ENCODE assay signal across 20 mouse cellular contexts in genomic region chr2:125325125-125325855, GRCm38 (mm10).
DNase-seq lines count a peak whose midpoint lies in the region; ATAC-seq and TF ChIP-seq lines count a peak whose summit lies in the region.
"Had no signal": no experiment of that assay in that cellular context is flagged by ENCODE, and none has a peak within 500 bp of the region (broad histone marks: within the 10 kb centered on the region; RNA-seq: fewer than 3 reads in every experiment).

No protein-coding gene starts in this region.

- ATAC-seq in embryonic facial prominence, embryonic 11.5 days (replicated peaks; ENCODE audit: insufficient number of reproducible peaks, low FRiP score, low TSS enrichment, low read depth), result no peak
- ATAC-seq in inflammation-experienced regulatory T-cells, adult 6 months, result no peak
- ATAC-seq: forebrain, embryonic 15.5 days; midbrain, embryonic 16.5 days; Patski had no signal

- H3K9ac ChIP-seq in embryonic facial prominence, embryonic 11.5 days (replicated peaks; ENCODE audit: low read length), result no peak overlapping the region
- H3K9ac ChIP-seq: embryonic facial prominence, embryonic 12.5 days; forebrain, embryonic 15.5 days; stomach, embryonic 15.5 days had no signal

- H3K27ac ChIP-seq in kidney, adult 2 months (ENCODE audit: insufficient read depth, low read depth, low read length), result no peak overlapping the region
- H3K27ac ChIP-seq in embryonic facial prominence, embryonic 11.5 days (replicated peaks; ENCODE audit: low read depth, low read length), result peak overlapping the region; percentile 59; the same call in 1 of the 2 replicates
- H3K27ac ChIP-seq: embryonic facial prominence, embryonic 12.5 days; forebrain, embryonic 15.5 days; heart, adult 2 months; stomach, embryonic 15.5 days had no signal

- H3K4me2 ChIP-seq in embryonic facial prominence, embryonic 11.5 days (ENCODE audit: low read depth, low read length), result no peak overlapping the region
- H3K4me2 ChIP-seq: embryonic facial prominence, embryonic 12.5 days; forebrain, embryonic 15.5 days; liver, embryonic 11.5 days; stomach, embryonic 15.5 days had no signal

- no peaks in the 10 kb centered on the region for H3K4me1 ChIP-seq in kidney, adult 2 months (ENCODE audit: control insufficient read depth, insufficient read depth, low read length)
- H3K4me1 ChIP-seq in embryonic facial prominence, embryonic 11.5 days (ENCODE audit: control insufficient read depth, insufficient read depth, low read length), result no peaks in the 10 kb centered on the region
- H3K4me1 ChIP-seq: forebrain, embryonic 15.5 days; stomach, embryonic 15.5 days had no signal

- H3ac ChIP-seq in C2C12 (ENCODE audit: control insufficient read depth, insufficient read length, low read depth), result no peak overlapping the region

- TF ChIP-seq POLR2A in kidney, adult 2 months (IDR thresholded peaks at IDR 0.05; ENCODE audit: low read depth, low read length), result no peak

- no peaks in the 10 kb centered on the region for H3K79me3 ChIP-seq in C2C12 (ENCODE audit: low read depth)

- DNase-seq in kidney, adult 2 months, result peak; percentile 27
- DNase-seq in kidney, postnatal 10 days, result no peak
- DNase-seq in embryonic facial prominence, embryonic 11.5 days (ENCODE audit: low spot score), result no peak
- peak; percentile 38 to 58 for DNase-seq in gastrocnemius, postnatal 36 days
- DNase-seq in layer of hippocampus, postnatal 36 days, result no peak
- DNase-seq: cerebellum, adult 2 months; heart, adult 2 months; lung, adult 18-20 months; lung, postnatal 14 days; right cerebral cortex, postnatal 14 days; thymus, adult 18-20 months; thymus, postnatal 4 days had no signal

- no peak overlapping the region for H3K4me3 ChIP-seq in kidney, adult 2 months (ENCODE audit: insufficient read depth, low read depth, low read length)
- H3K4me3 ChIP-seq in C2C12 (ENCODE audit: insufficient read depth, poor library complexity, severe bottlenecking), result no peak overlapping the region
- no peak overlapping the region for H3K4me3 ChIP-seq in embryonic facial prominence, embryonic 11.5 days (ENCODE audit: low read depth, low read length)
- H3K4me3 ChIP-seq: embryonic facial prominence, embryonic 12.5 days; forebrain, embryonic 15.5 days; heart, adult 2 months; stomach, embryonic 15.5 days had no signal

- H3K9me3 ChIP-seq in embryonic facial prominence, embryonic 11.5 days (replicated peaks; ENCODE audit: control insufficient read depth, low read length), result no peaks in the 10 kb centered on the region
- H3K9me3 ChIP-seq: embryonic facial prominence, embryonic 12.5 days; forebrain, embryonic 15.5 days; stomach, embryonic 15.5 days had no signal

- intact Hi-C loops in gastrocnemius, postnatal 36 days (cut with DNase I), result no loop called here

- no peak for TF ChIP-seq CTCF in kidney, adult 2 months (conservative IDR thresholded peaks at IDR 0.05; ENCODE audit: insufficient read depth, insufficient read length, low read depth, low read length)
- TF ChIP-seq CTCF in C2C12 (IDR thresholded peaks at IDR 0.05; ENCODE audit: control insufficient read depth, insufficient read depth, insufficient read length), result no peak

- no peaks in the 10 kb centered on the region for H3K36me3 ChIP-seq in kidney, adult 2 months (ENCODE audit: control insufficient read depth, insufficient read depth, low read length)
- H3K36me3 ChIP-seq in C2C12 (ENCODE audit: control insufficient read depth, insufficient read depth), result peaks cover 66% of the 10 kb centered on the region
- no peaks in the 10 kb centered on the region for H3K36me3 ChIP-seq in embryonic facial prominence, embryonic 11.5 days (replicated peaks; ENCODE audit: control insufficient read depth, insufficient read depth, low read depth, low read length)
- H3K36me3 ChIP-seq: forebrain, embryonic 15.5 days had no signal

- H3K27me3 ChIP-seq in kidney, adult 2 months (replicated peaks; ENCODE audit: control insufficient read depth, insufficient read depth, low read length), result no peaks in the 10 kb centered on the region
- H3K27me3 ChIP-seq in C2C12 (ENCODE audit: control insufficient read depth, insufficient read depth, insufficient read length), result no peaks in the 10 kb centered on the region
- no peaks in the 10 kb centered on the region for H3K27me3 ChIP-seq in embryonic facial prominence, embryonic 11.5 days (ENCODE audit: control insufficient read depth, insufficient read depth, low read length)
- H3K27me3 ChIP-seq: embryonic facial prominence, embryonic 12.5 days; forebrain, embryonic 15.5 days; Patski; stomach, embryonic 15.5 days had no signal

- H3K79me2 ChIP-seq in C2C12 (ENCODE audit: control insufficient read depth, insufficient read depth), result no peaks in the 10 kb centered on the region

- WGBS in kidney, adult 2 months, result 66% methylated on average over 7 of the region's 7 CpGs
- WGBS in embryonic facial prominence, embryonic 11.5 days, result 68% methylated on average over 7 of the region's 7 CpGs

TF ChIP-seq in C2C12, 6 proteins besides CTCF, POLR2A, EP300 and RAD21:
- TF ChIP-seq CEBPB (IDR thresholded peaks at IDR 0.05; ENCODE audit: low read depth), result peak; percentile 65
- no peak for TF ChIP-seq MYOD1 (IDR thresholded peaks at IDR 0.05; ENCODE audit: control insufficient read depth, insufficient read length, low read depth)

Comparison
In these comparisons a context has a peak if more than half of its experiments do, and no peak if none do; other contexts are left out.
1. DNase-seq: peak in kidney, adult 2 months (single experiment) and gastrocnemius, postnatal 36 days (2 of 2); none in kidney, postnatal 10 days (single experiment), embryonic facial prominence, embryonic 11.5 days (single experiment) and layer of hippocampus, postnatal 36 days (0 of 2).